Mouse (Mus musculus) 416B (cell line): ENCODE results near the gene Tef.
A peak's percentile ranks its signal among the peaks of the same experiment; 100 is the strongest.

Source experiments
- DNase-seq: peaks from one replicate; pipeline ENCODE4 v3.0.0; 2011; ENCODE audit warnings: low read depth

Gene Tef

DNA sequence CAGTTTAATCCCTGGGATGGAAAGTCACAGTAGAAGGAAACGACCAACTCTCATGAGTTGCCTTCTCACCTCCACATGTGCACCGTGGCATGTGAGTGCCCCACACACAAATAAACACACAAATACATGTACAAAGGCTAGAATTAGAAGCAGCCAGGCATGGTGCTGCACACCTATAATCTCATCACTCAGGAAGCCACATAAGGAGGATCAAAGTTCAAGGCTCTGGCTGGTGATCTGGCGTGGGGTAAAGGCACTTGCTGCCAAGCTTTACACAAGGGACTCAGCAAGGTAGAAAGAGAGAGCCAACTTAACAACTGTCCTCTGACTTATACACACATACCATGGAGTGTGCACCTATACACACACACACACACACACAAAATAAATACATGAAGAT is 1.8 kb upstream of the Tef start:
- no peak for DNase-seq

DNA sequence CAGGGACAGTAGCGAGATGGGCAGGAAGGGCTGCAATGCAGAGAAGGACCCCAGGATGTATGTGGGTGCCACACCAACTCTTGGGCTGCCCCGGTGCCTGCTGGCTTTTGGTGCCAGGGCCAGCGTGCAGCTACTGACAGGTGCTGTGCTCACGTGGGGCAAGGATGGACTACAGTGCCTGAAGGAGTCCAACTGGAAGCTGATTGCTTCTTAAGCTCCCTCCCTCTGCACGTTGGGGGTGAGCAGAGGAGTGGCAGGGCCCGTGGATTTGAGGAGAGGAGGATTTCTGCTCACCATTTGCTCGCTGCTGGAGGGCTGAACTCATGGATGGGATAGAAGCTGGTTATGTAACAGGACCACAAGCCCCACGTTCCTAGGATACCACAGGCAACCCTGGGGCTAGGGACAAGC is 725 bp downstream of the Tef start:
- DNase-seq: no peak

DNA sequence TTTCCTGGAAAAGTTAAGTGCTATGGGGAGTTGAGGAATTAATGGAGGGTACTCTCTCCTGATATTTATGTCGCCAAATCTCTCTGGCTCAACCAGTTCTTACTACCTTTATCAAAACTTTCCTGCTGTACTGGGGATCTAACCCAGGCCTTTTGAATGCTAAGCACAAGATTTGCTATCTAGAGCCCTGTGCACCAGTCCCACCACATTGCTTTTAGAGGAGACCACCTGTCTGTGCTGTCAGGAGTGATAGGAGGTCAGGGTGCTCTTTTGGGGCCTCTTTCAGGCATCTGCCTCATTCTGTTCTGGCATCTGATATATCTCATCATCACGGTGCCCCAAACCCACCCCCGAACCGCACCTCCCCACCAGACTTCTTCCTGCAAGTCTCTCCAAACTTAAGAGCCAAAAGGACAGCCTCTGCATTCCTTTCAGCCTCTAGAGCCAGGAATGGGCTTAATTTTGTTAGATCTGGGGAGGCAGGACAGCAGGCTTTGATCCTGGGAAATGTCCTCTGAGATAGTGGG is 1.3 kb downstream of the Tef start:
- DNase-seq: no peak

DNA sequence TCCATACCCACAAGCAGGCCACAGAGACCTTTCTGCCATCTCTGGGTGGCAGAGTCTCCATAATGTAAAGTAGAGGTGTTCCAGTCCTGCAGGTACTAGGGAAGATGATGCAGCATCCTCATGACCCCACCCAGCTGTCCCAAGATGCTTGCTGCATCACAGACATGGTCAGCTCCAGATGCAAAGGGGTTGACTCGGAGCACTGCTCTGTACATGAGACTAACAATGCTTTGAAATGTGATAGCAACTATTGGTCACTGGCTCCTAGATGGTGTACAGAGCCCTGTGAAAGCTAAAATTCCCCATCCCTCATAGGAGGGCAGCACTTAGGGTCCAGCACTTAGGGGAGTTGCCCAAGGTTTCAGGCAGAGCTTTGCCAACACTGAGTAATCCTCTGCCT is 2.0 kb downstream of the Tef start:
- DNase-seq: no peak

DNA sequence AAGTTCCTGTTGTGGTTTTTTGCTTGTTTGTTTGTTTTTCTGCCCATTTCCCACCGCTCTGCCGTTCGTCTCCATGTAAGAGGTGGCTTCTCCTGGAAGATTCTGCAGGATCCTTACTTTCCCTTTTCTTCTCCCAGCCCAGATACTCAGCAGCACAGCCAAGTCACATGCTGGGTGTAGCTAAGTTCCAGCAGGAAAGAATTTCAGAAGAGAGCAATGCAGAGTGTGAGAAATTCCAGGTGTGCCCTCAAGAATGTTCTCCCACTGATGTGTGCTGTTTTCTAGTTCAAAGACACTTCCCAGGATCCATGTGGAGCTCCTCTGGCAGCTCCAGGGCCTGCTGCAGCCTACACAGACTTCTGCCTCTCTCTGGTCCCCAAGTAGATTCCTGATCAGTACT is 2.7 kb downstream of the Tef start:
- no peak for DNase-seq

DNA sequence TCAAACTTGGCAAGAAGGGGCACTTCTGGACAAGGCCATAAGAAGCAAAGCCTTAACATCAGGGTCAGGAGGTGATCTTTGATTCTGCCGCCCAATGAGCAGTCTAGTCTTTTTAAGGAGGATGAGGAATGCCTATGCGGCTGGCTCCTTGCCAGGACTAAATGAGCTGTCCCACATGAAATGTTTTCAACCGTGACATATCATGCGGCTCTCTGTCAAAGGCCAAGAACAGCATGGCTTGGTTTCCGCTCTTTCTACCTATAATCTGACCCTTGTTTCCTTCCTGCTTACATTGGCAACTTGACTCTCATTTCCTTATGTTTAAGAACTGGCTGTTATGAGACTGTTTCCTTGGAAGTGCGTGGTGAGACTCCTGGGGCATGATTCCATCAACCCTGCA is 3.4 kb downstream of the Tef start:
- DNase-seq: no peak

DNA sequence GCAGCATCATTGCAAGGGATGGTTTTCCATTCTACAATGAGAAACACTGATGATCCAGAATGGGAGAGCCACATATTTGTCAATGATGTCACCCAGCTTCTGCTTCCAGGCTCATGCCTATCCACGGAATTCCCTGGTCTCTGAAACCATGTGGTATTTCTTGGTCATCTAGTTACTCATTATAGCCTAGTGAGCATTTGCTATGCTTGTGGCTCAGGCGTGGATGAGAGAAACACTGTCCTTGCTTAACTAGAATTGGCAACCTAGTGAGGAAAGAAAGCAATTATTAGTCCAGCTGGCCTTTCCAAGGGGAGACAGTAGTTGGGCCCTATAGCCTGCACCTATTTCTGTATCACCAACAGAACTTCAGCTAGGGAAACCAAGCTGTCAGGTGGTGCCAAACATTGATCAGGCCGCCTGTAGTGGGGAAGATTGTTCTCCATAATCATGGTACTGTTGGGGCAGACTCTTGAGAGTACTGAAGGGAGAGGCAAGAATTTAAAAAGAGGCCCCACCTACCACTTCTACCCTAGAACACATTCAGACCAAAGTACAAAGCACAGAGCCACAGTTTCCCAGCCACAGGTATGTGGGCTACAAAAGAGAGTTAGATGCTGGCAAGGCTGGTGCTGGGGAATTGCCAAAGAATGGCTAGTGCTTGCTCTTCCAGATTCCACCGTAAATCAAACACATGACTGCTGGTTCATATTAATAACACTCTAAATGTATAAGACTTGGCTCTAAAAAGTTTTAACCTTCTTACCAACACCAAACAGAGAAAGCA is 4.6 kb downstream of the Tef start:
- no peak for DNase-seq

DNA sequence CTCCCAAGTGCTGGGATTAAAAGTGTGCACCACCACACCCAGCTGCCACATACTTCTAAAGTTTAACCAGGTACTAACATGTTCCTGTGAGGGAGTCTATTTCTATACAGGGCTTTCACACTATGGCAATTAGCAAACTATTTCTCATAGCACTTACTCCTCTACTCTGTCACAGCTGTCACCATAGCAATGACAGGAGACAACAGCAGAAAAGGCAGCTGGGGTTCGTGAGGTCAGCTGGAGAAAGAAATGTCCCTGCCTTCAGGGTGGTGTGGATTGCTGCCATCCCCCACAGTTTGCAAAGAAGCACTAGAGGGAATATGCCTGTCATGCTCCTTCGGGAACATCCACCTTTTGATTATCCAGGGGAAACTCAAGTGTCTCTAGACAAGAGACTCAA is 6.6 kb downstream of the Tef start:
- DNase-seq: no peak

DNA sequence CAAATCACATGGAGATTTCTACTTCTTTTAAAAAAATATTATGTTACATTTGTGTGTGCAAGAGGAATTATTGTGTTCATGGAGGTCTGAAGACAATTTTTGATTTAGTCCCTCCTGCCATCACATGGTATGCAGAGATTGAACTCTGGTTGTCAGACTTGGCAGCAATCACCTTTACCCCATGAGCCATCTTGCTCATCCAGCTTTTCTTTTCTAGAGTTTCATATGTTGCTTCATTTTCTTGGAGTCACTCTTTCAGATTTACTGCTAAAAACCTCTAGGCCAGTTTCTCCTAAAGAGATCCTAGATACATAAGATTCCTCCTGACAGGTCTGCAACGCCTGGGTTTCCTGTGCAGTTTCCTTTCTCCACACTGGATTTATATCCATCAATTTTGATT is 7.3 kb downstream of the Tef start:
- no peak for DNase-seq

DNA sequence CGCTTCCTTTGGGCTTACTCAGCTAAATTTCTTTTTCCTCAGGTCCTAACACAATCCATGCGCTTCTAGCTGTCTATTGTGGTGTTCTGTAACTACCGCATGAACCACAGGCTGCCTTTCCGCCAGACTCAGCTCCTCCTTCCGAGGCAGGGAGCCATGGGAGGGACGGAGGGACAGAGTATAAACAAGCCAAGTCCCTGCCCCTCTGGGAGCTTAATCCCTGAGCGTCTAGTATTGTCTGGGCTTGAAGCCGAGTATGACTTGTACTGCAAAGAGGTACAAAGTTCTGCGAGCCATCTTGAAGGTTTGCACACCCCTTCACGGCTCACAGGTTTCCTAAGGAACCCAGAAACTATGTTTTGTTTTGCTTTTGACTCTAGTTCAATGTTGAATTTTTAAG is 7.9 kb downstream of the Tef start:
- DNase-seq: peak; percentile 92

DNA sequence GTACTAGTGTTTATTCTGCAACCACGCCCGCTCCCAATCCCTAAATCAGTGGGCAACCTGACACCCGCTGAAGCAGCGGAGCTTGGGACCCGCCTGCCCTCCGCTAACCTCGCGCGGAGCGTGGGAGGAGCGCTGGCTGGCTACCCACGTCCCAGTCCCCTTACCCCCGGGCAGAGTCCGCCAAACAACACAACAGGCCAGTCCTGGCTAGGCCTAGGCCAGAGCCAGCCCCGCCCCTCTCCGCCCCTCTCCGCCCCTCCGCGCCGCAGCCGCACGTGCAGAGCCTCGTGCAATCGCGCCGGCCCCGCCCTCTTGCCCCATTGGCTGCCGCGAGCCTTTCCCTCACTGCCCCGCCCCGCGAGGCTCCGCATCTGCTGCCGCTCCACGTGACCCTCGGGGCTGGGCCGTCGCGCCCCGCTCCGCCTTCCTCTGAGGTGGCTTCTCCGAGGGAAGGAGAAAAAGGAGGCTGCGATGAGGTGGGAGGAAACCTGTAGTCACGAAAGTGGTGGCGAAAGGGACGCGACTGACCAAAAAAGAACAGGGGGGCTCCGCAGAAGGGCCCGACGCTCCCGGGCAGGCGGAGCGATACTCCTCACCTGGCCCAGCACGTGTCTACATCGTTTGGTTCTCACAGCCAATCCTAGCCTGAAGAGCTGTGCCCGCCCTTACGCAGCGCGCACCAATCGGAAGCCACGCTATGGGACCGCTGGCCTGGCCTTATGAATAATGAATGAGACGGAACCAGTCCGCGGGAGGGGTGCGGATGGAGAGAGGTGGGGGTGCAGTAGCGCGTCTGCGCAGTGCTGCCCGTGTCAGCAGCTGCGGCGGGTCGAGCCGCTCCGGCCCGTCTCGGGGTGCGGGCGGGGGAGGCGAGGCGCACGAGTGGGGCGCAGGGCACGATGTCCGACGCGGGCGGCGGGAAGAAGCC is 8.7 kb downstream of the Tef start:
- peak; percentile 100 for DNase-seq

DNA sequence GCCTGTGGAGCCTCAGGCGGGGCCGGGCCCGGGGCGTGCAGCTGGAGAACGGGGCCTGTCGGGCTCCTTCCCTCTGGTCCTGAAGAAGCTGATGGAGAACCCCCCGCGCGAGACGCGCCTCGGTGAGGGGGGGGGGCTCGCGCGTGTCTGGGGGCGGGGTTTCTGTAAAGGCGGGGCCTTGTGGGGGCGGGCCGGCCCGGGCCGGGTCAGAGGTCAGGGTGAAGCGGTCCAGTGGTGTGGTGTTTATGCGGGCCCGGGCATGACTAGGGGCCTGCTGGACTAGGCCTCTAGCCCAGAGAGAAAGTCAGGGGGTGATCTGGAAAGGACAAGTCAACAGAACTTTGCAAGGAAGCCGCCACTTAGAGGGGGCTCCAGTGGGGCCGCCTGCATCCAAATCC is 9.4 kb downstream of the Tef start:
- peak; percentile 80 for DNase-seq

DNA sequence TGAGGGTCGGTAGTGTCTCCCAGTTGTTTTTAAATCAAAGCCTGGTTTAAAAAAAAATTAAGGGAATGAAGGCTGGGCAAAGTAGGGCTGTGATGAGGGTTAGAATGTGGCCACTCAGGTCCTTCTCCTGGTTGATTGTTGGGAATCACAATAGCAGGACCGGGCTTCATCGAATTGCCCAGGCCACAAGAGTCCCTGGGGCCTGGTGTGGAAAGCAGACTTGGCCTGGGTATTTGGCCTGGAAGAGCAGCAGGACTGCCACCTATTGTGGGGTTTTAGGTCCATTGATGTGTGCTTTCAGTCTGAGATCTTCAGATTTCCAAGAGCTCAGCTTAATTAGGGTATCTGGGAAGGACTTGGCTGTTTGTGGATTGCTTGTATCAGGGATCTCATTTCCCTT is 10.1 kb downstream of the Tef start:
- DNase-seq: peak; percentile 34

DNA sequence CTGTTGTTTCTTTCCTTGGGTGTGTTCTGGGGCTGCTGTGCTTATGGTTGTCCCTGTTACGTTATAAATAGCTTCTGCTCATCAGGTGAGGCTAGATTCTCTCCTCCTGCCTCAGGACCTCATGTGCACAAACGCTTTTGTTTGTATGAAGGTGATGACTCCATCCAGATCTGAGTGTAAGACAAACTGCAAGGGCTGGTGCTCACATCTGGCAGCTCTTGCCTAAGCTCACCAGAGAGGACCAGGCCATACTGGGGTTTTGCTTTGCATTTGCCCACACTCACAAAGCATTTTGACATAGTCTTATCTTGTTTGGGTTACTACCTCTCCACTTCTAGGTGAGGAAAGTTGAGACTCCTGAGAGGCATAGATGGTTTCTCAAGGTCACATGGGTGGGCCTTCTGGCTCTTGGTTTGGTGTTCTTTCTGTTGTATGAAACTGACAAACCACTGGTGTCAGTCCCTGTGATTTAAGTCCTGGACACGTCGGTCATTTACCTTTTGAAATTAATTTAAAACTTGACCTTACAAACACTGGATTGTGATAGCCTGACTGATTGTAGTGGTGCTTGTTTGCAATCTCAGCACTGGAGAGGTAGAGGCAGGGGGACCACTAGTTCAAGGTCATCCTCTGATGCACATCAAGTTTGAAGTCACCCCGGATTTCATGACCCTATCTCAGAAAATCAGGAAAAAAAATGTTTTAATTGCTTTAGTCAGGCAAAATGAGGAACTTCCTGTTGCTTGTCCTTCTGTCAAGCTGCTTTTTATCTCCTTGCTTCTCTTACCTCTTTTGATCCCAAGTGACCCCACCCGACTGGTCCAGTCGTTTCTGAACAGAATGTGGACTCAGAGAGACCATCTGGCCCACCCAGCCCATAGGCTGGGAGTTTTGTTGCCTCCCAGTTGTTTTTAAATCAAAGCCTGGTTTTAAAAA is 10.7 kb downstream of the Tef start:
- no peak for DNase-seq

DNA sequence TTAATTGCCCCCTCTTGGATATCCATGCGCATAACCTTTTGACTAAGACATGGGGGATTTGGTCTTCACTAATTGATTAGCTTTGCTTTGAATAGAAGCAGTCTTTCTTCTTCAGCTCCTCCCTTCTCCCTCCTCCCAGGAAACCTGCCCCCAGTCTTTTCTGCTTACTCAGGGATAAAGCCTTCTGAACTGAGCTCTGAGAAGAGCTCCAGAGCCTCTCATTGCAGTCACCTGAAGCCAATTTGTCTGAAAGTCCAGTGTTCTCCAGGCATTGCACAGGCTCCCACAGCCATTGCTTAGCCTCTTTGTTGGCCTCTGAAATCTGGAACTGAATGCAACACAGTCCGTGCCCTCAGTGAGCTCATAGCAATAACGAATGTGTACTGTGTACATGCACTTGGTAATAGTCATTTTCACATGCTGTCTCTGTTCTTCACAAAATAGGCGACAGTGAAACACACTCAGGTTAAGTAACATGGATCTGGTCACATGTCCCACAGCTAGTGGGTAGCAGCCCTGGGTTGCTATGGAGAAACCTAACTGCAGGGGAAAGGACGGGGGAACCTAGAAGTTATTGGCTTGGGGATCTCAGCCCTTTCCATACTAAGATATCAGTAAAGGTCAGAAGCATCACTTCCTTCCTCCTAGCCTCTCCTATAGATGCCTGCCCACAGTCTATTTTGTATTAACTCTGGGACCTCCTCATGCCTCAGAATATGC is 11.9 kb downstream of the Tef start:
- peak; percentile 65 for DNase-seq

DNA sequence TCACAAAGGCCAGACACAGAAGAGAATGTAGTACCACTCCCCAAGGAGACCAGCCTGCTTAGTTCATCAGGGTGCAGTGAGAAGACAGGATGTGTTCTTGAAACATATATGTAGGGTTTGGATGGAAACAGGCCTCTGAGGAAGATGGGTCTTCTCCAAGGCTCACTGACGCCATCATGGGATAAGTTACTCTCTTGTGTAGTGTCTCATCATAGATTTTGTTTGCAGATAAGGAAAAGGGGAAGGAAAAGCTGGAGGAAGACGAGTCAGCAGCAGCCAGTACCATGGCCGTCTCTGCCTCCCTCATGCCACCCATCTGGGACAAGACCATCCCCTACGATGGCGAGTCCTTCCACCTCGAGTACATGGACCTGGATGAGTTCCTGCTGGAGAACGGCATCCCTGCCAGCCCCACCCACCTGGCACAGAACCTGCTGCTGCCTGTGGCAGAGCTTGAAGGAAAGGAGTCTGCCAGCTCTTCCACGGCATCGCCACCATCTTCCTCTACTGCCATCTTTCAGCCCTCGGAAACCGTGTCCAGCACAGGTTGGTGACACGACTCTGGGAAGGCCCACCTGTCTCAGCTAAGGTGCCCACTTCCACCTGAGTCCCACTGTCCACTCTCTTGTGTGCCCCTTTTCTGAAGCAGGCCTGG is 12.6 kb downstream of the Tef start:
- DNase-seq: peak; percentile 72

DNA sequence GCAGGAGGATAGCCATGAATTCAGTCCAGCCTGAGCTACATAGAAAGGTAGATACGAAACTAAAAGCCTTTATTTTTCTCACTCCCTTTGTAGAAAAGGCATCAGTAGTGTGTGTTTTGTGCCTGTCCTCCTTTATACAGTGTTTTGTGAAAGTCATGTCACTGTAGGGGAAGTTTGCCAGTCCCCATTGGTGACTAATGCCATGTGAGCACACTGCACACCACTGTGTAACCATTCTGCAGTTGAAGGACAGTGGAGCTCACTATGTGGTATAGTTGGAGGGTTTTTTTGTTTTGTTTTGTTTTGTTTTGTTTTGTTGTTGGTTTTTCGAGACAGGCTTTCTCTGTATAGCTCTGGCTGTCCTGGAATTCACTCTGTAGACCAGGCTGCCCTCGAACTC is 16.2 kb downstream of the Tef start:
- DNase-seq: no peak

DNA sequence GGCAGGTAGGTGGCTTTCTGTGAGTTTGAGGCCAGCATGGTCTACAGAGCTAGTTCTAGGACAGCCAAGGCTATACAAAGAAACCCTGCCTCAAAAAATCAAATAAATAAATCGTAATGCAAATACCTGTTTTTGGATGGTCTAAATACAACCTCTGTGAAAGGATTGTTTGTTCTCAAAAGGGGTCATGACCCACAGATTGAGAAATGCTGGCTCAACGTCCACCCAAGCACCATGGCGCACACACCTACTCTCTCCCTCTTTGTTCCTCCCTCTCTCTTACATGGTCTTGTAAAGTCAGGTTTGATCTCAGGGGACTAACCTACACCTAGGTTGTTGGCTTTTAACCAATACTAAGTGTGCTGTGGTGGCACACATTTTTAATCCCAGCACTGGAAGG is 20.4 kb downstream of the Tef start:
- DNase-seq: no peak

DNA sequence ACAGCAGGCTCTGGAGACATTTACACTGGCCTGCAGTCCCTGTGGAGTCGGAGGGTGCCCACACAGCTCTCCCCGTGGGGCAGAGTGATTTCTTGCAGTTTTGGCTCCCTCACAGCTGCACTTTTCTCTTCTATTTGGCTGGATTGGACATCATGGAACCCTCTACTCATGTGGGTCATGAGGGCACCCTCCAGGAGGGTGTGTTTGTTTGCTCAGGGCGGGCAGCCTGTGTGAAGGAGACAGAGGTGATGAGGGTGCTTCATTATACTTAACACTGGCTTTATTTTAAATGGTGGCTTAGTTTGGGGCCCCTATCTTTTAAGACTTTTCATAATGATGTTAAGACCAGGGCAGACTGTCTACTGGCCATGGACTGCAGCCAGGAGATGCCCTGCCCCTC is 22.6 kb downstream of the Tef start:
- DNase-seq: no peak

DNA sequence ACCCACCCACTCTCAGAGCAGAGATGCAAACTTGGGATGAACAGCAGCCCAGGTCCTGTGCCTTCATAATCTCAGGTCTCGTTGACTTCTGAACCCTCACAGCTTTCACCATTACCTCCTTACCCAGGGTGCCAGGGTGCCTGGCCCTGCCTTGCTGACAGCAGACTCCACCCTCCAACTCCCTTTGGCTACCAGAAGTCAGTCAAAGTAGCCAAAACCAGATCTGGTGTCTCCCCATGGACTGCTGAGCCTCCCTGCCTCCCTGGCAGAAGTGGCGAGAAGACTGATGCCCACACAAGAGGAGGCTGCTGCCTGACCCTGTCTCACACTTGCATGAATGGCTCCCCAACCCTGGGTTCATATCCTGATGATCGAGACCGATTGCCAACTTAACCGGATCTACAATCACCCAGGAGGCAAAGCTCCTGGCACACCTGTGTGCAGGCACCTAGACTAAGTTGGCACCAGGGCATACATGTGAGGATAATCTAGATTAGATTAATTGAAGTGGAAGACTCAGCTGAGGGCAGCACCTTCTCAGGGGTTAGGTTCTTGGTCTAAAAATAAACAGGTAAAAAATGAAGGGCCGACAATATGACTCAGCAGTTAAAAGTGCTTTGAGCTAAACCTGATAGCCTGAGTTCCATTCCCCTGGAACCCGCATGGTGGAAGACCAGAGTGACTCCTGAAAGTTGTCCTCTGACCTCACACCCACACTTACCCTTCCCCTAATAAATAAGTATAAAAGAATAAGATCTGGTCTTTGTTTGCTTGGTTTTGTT is 26.4 kb downstream of the Tef start:
- no peak for DNase-seq
